In the genomic region with DNA sequence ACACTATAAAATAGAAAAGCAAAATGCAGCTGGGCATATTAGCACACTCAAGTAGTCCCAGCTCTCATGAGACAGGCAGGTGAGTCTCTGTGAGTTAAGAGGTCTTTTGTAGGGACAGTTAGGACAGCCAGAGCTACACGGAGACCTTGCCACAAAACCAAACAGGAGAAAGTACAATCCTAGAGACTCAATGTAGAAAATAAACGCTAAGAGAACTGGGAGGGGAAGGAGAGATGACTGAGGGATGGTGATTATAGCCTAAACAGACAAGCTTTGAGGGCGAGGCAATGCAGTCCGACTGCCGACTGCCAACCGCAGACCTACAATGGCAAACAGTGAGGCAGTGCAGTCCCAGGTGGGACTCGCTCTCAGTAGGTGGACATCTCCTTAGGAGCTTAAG, we compare ENCODE assay signal across 11 mouse cellular contexts. TPM values are rescaled to one million over a fixed set of nuclear protein-coding genes. Genes with fewer than 3 reads are reported as not detected.
A peak's percentile ranks its signal among the peaks of the same experiment; 100 is the strongest.
DNase-seq lines count a peak whose midpoint lies in the region; ATAC-seq and TF ChIP-seq lines count a peak whose summit lies in the region.
"Had no signal": no experiment of that assay in that cellular context is flagged by ENCODE, and none has a peak within 500 bp of the region (broad histone marks: within the 10 kb centered on the region; RNA-seq: fewer than 3 reads in every experiment).

No protein-coding gene starts in this region.

- peak overlapping the region; percentile 4 for H3ac ChIP-seq in myocyte (ENCODE audit: control insufficient read depth, insufficient read length)

- peak; percentile 36; the same call in 1 of the 2 replicates for TF ChIP-seq POLR2A in embryonic fibroblast, embryonic 13.5 days (IDR thresholded peaks at IDR 0.05; ENCODE audit: low read depth, low read length)
- TF ChIP-seq POLR2A in myocyte (IDR thresholded peaks at IDR 0.05; ENCODE audit: insufficient read length, low read depth), result peak; percentile 65

- no peak for ATAC-seq in CD4-positive, CD25-positive, alpha-beta regulatory T cell, adult 4 months
- no peak for ATAC-seq in limb, embryonic 12.5 days (ENCODE audit: insufficient number of reproducible peaks, insufficient read depth, low FRiP score, low TSS enrichment, low read depth)

- no peak for TF ChIP-seq CTCF in embryonic fibroblast, embryonic 13.5 days (IDR thresholded peaks at IDR 0.05; ENCODE audit: borderline replicate concordance, insufficient read depth, low read length)

- no peaks in the 10 kb centered on the region for H3K9me3 ChIP-seq in limb, embryonic 12.5 days
- H3K9me3 ChIP-seq in limb, embryonic 10.5 days (replicated peaks), result no peaks in the 10 kb centered on the region
- H3K9me3 ChIP-seq: midbrain, embryonic 10.5 days had no signal

- H3K27ac ChIP-seq in limb, embryonic 12.5 days, result peak overlapping the region; percentile 29; the same call in 1 of the 2 replicates
- H3K27ac ChIP-seq in limb, embryonic 10.5 days, result no peak overlapping the region; the same call in 1 of the 2 replicates
- H3K27ac ChIP-seq in embryonic fibroblast, embryonic 13.5 days (ENCODE audit: insufficient read depth, low read length), result peak overlapping the region; percentile 99

- peaks cover 16% of the 10 kb centered on the region for H3K4me1 ChIP-seq in limb, embryonic 12.5 days (replicated peaks)
- H3K4me1 ChIP-seq in limb, embryonic 10.5 days, result peaks cover 19% of the 10 kb centered on the region
- H3K4me1 ChIP-seq in embryonic fibroblast, embryonic 13.5 days (ENCODE audit: control insufficient read depth, insufficient read depth, low read length), result peaks cover 28% of the 10 kb centered on the region

- no peak overlapping the region for H3K4me3 ChIP-seq in limb, embryonic 12.5 days (replicated peaks)
- no peak overlapping the region for H3K4me3 ChIP-seq in limb, embryonic 10.5 days
- no peak overlapping the region for H3K4me3 ChIP-seq in embryonic fibroblast, embryonic 13.5 days (ENCODE audit: insufficient read depth, low read length)
- H3K4me3 ChIP-seq in myocyte, result peak overlapping the region; percentile 93

- peaks cover 83% of the 10 kb centered on the region for H3K79me2 ChIP-seq in myocyte (ENCODE audit: control insufficient read depth, insufficient read depth)

- DNase-seq in CD4-positive, CD25-positive, alpha-beta regulatory T cell, adult 2 months (ENCODE audit: low read depth, low spot score), result peak; percentile 48
- DNase-seq in limb, embryonic 10.5 days (ENCODE audit: low spot score), result no peak
- DNase-seq in thymus, postnatal 36 days, result no peak
- no peak for DNase-seq in testis, postnatal 14 days (ENCODE audit: low spot score)
- DNase-seq: adrenal gland, adult 8-10 months; cerebellum, postnatal 36 days had no signal

- peak overlapping the region; percentile 49; the same call in 1 of the 2 replicates for H3K4me2 ChIP-seq in limb, embryonic 12.5 days
- peak overlapping the region; percentile 98 for H3K4me2 ChIP-seq in myocyte (ENCODE audit: low read depth)

- H3K27me3 ChIP-seq in limb, embryonic 12.5 days, result no peaks in the 10 kb centered on the region
- H3K27me3 ChIP-seq in limb, embryonic 10.5 days (ENCODE audit: low read depth, poor library complexity, severe bottlenecking), result no peaks in the 10 kb centered on the region
- no peaks in the 10 kb centered on the region for H3K27me3 ChIP-seq in myocyte (ENCODE audit: control insufficient read depth, insufficient read depth, insufficient read length)

- H3K9ac ChIP-seq in limb, embryonic 12.5 days (replicated peaks), result no peak overlapping the region

- no peaks in the 10 kb centered on the region for H3K36me3 ChIP-seq in limb, embryonic 12.5 days
- peaks cover 7% of the 10 kb centered on the region; the same call in 1 of the 2 replicates for H3K36me3 ChIP-seq in limb, embryonic 10.5 days
- peaks cover 44% of the 10 kb centered on the region for H3K36me3 ChIP-seq in myocyte (ENCODE audit: control insufficient read depth, insufficient read depth)
- H3K36me3 ChIP-seq: midbrain, embryonic 10.5 days had no signal

- WGBS in limb, embryonic 12.5 days, result 36% methylated on average over 7 of the region's 7 CpGs
- WGBS in limb, embryonic 10.5 days, result 47% methylated on average over 7 of the region's 7 CpGs

TF ChIP-seq in myocyte, 11 proteins besides CTCF, POLR2A, EP300 and RAD21:
- TF ChIP-seq POLR2AphosphoS2 (IDR thresholded peaks at IDR 0.05; ENCODE audit: insufficient read length, low read depth), result peak; percentile 70
- no peak for TF ChIP-seq REST (IDR thresholded peaks at IDR 0.05; ENCODE audit: insufficient read depth, insufficient read length)
TF ChIP-seq in myocyte: peak in this region for 1.

RNA-seq across cellular contexts. Expression of gene Tubd1, which starts 43.0 kb away (rescaled TPM):
- 1 to 10 TPM; 4.0 to 6.7 TPM for polyA plus RNA-seq in CD4-positive, CD25-positive, alpha-beta regulatory T cell, adult 4 months (2017; shearing (Covaris generic))
- 9.8 and 11.5 TPM in 2 replicates for polyA plus RNA-seq in limb, embryonic 12.5 days (2016; fragmentation: Nextera tagmentation; extraction: Ambion mirVana)
- polyA plus RNA-seq in limb, embryonic 10.5 days (2016; fragmentation: Nextera tagmentation; extraction: Ambion mirVana), result 9.8 and 10.8 TPM in 2 replicates
- polyA plus RNA-seq in embryonic fibroblast, embryonic 13.5 days (2011; ENCODE audit: insufficient read length, low read depth, missing spikeins), result 6.4 and 8.2 TPM in 2 replicates
- polyA plus RNA-seq in myocyte (2012; fragmentation: generic; extraction: Trizol), result 6.6 TPM

RNA-seq across cellular contexts. Expression of gene Rps6kb1, which starts 43.2 kb away (rescaled TPM):
- 10 to 100 TPM; 58.9 to 62.5 TPM for polyA plus RNA-seq in CD4-positive, CD25-positive, alpha-beta regulatory T cell, adult 4 months (2017; shearing (Covaris generic))
- polyA plus RNA-seq in limb, embryonic 12.5 days (2016; fragmentation: Nextera tagmentation; extraction: Ambion mirVana), result 78.3 and 83.8 TPM in 2 replicates
- 47.3 and 64.3 TPM in 2 replicates for polyA plus RNA-seq in limb, embryonic 10.5 days (2016; fragmentation: Nextera tagmentation; extraction: Ambion mirVana)
- 70.3 and 71.4 TPM in 2 replicates for polyA plus RNA-seq in embryonic fibroblast, embryonic 13.5 days (2011; ENCODE audit: insufficient read length, low read depth, missing spikeins)
- polyA plus RNA-seq in myocyte (2012; fragmentation: generic; extraction: Trizol), result 13.0 TPM
